Mouse (Mus musculus) liver, embryonic 16.5 days (tissue): ENCODE measurements at regions not wholly inside any gene's neighbourhood (a gene's known extent, or its start where the extent isn't known, plus 50 kb on each side); places are given as distances from the start of the nearest gene placed in this dataset.

Experiments
- ATAC-seq: fragments of 200-750 bp; cut with Nextera tagmentation; 2 replicates; pipeline ENCODE4 v1.8.0; 2017; ENCODE audit warnings: low read depth, mild to moderate bottlenecking, moderate number of reproducible peaks, moderate library complexity
- H3K27ac ChIP-seq: fragments of 300-500 bp; sonication (generic); 2 replicates; pipeline ENCODE4 v1.5.1; 2014; ENCODE audit warnings: mild to moderate bottlenecking, low read length
- H3K27me3 ChIP-seq: fragments of 300-500 bp; sonication (generic); 2 replicates; pipeline ENCODE4 v1.6.1; 2014; ENCODE audit warnings: low read depth, low read length, mixed read lengths; ENCODE audit not compliant: control insufficient read depth, insufficient read depth
- H3K36me3 ChIP-seq: fragments of 300-500 bp; sonication (generic); 2 replicates; pipeline ENCODE4 v1.6.1; 2014; ENCODE audit warnings: mild to moderate bottlenecking; ENCODE audit not compliant: control insufficient read depth, insufficient read depth
- H3K4me1 ChIP-seq: fragments of 300-500 bp; sonication (generic); 2 replicates; pipeline ENCODE4 v1.6.1; 2014; ENCODE audit warnings: low read depth, low read length, mixed read lengths; ENCODE audit not compliant: control insufficient read depth
- H3K4me2 ChIP-seq: fragments of 300-500 bp; sonication (generic); 2 replicates; pipeline ENCODE4 v1.6.1; 2014; ENCODE audit warnings: low read depth, low read length, mixed read lengths
- H3K4me3 ChIP-seq: fragments of 300-500 bp; sonication (generic); 2 replicates; pipeline ENCODE4 v1.5.1; 2014; ENCODE audit warnings: low read depth, mild to moderate bottlenecking, low read length
- H3K9ac ChIP-seq: fragments of 300-500 bp; sonication (generic); 2 replicates; pipeline ENCODE4 v1.6.1; 2014; ENCODE audit warnings: low read depth, low read length
- H3K9me3 ChIP-seq: fragments of 300-500 bp; sonication (generic); replicated peaks from 2 replicates; pipeline ENCODE4 v1.6.1; 2016; ENCODE audit warnings: low read length; ENCODE audit not compliant: control insufficient read depth
- WGBS: fragments of 180-500 bp; shearing (Covaris S2); extraction: QIAGEN DNeasy Blood & Tissue Kit; methylation state at CpG from one replicate; pipeline ENCODE4 v1.1.7; 2014; ENCODE audit not compliant: insufficient replicate concordance; 5-methylcytosine and 5-hydroxymethylcytosine counted together

- Histone ChIP-seq H3K27ac (no peak overlapping the region), H3K4me2 (no peak overlapping the region), H3K4me1 (no peaks in the 10 kb centered on the region), H3K9me3 (no peaks in the 10 kb centered on the region), H3K36me3 (no peaks in the 10 kb centered on the region), H3K4me3 (no peak overlapping the region), H3K27me3 (peaks cover 8% of the 10 kb centered on the region), H3K9ac (no peak overlapping the region)
- no peak for ATAC-seq
- 7% methylated on average over 18 of the region's 18 CpGs for WGBS
Observed at GRCm38 (mm10) chr13:72815933-72816553, 187.4 kb downstream of the Irx2 start.

GRCm38 (mm10) chr13:72816856-72817255, 188.2 kb downstream of the Irx2 start:
- no peak overlapping the region for H3K4me3 ChIP-seq
- 7% methylated on average over 8 of the region's 8 CpGs for WGBS
- H3K4me2 ChIP-seq = no peak overlapping the region
- no peak overlapping the region for H3K9ac ChIP-seq
- no peak overlapping the region for H3K27ac ChIP-seq
- H3K4me1 ChIP-seq = no peaks in the 10 kb centered on the region
- H3K27me3 ChIP-seq = peaks cover 8% of the 10 kb centered on the region
- no peaks in the 10 kb centered on the region for H3K36me3 ChIP-seq
- H3K9me3 ChIP-seq = no peaks in the 10 kb centered on the region
- ATAC-seq = no peak

- H3K4me1 ChIP-seq = no peaks in the 10 kb centered on the region
- H3K36me3 ChIP-seq = no peaks in the 10 kb centered on the region
- H3K9ac ChIP-seq = no peak overlapping the region
- H3K4me3 ChIP-seq = no peak overlapping the region
- ATAC-seq = no peak
- no peak overlapping the region for H3K27ac ChIP-seq
- WGBS = 12% methylated on average over 2 of the region's 2 CpGs
- H3K27me3 ChIP-seq = peaks cover 8% of the 10 kb centered on the region
- no peak overlapping the region for H3K4me2 ChIP-seq
- H3K9me3 ChIP-seq = no peaks in the 10 kb centered on the region
Observed at GRCm38 (mm10) chr13:72817521-72817920, 188.9 kb downstream of the Irx2 start.

GRCm38 (mm10) chr13:72817930-72818329, 189.3 kb downstream of the Irx2 start:
- H3K4me1 ChIP-seq = no peaks in the 10 kb centered on the region
- no peaks in the 10 kb centered on the region for H3K36me3 ChIP-seq
- no peak for ATAC-seq
- no peaks in the 10 kb centered on the region for H3K9me3 ChIP-seq
- no peak overlapping the region for H3K4me3 ChIP-seq
- no peak overlapping the region for H3K27ac ChIP-seq
- H3K9ac ChIP-seq = no peak overlapping the region
- H3K27me3 ChIP-seq = peaks cover 8% of the 10 kb centered on the region
- WGBS = 16% methylated on average over 6 of the region's 6 CpGs
- H3K4me2 ChIP-seq = no peak overlapping the region

- no peak for ATAC-seq
- H3K4me2 ChIP-seq = no peak overlapping the region
- no peak overlapping the region for H3K4me3 ChIP-seq
- H3K27ac ChIP-seq = no peak overlapping the region
- no peaks in the 10 kb centered on the region for H3K36me3 ChIP-seq
- H3K27me3 ChIP-seq = no peaks in the 10 kb centered on the region
- no peaks in the 10 kb centered on the region for H3K9me3 ChIP-seq
- H3K9ac ChIP-seq = no peak overlapping the region
- 38% methylated on average over 3 of the region's 3 CpGs for WGBS
- no peaks in the 10 kb centered on the region for H3K4me1 ChIP-seq
Observed at GRCm38 (mm10) chr13:72826613-72827012, 198.0 kb downstream of the Irx2 start.

- Histone ChIP-seq H3K4me2 (no peak overlapping the region), H3K9me3 (no peaks in the 10 kb centered on the region), H3K27ac (no peak overlapping the region), H3K36me3 (no peaks in the 10 kb centered on the region), H3K4me3 (no peak overlapping the region), H3K4me1 (no peaks in the 10 kb centered on the region), H3K27me3 (no peaks in the 10 kb centered on the region), H3K9ac (no peak overlapping the region)
- ATAC-seq = no peak
- 35% methylated on average over 3 of the region's 3 CpGs for WGBS
Observed at GRCm38 (mm10) chr13:72829331-72829730, 200.7 kb downstream of the Irx2 start.

- H3K9ac ChIP-seq = no peak overlapping the region
- H3K4me3 ChIP-seq = no peak overlapping the region
- no peaks in the 10 kb centered on the region for H3K4me1 ChIP-seq
- WGBS = 47% methylated on average over 2 of the region's 2 CpGs
- no peak overlapping the region for H3K27ac ChIP-seq
- H3K36me3 ChIP-seq = no peaks in the 10 kb centered on the region
- no peak overlapping the region for H3K4me2 ChIP-seq
- ATAC-seq = no peak
- no peaks in the 10 kb centered on the region for H3K27me3 ChIP-seq
- H3K9me3 ChIP-seq = no peaks in the 10 kb centered on the region
Observed at GRCm38 (mm10) chr13:72833326-72833725, 204.7 kb downstream of the Irx2 start.

- H3K9me3 ChIP-seq = no peaks in the 10 kb centered on the region
- no peak overlapping the region for H3K9ac ChIP-seq
- 67% methylated on average over 9 of the region's 9 CpGs for WGBS
- H3K27ac ChIP-seq = no peak overlapping the region
- ATAC-seq = no peak
- H3K4me3 ChIP-seq = no peak overlapping the region
- H3K4me2 ChIP-seq = no peak overlapping the region
- H3K27me3 ChIP-seq = no peaks in the 10 kb centered on the region
- H3K36me3 ChIP-seq = no peaks in the 10 kb centered on the region
- no peaks in the 10 kb centered on the region for H3K4me1 ChIP-seq
Observed at GRCm38 (mm10) chr13:72837016-72837415, 208.4 kb downstream of the Irx2 start.

GRCm38 (mm10) chr13:72848097-72848496, 219.5 kb downstream of the Irx2 start:
- H3K4me3 ChIP-seq = no peak overlapping the region
- ATAC-seq = no peak
- H3K4me1 ChIP-seq = no peaks in the 10 kb centered on the region
- H3K27ac ChIP-seq = no peak overlapping the region
- no peaks in the 10 kb centered on the region for H3K9me3 ChIP-seq
- no peak overlapping the region for H3K9ac ChIP-seq
- no peaks in the 10 kb centered on the region for H3K36me3 ChIP-seq
- H3K27me3 ChIP-seq = no peaks in the 10 kb centered on the region
- WGBS = 46% methylated on average over 4 of the region's 4 CpGs
- H3K4me2 ChIP-seq = no peak overlapping the region
